Mouse (Mus musculus) hindbrain, embryonic 11.5 days (tissue): Measurements from ENCODE around the gene Arhgef28. TPM values are rescaled to one million over a fixed set of nuclear protein-coding genes. Genes with fewer than 3 reads are reported as not detected.

ENCODE experiments used
- ATAC-seq: fragments of 200-750 bp; cut with Nextera tagmentation; 2 replicates; pipeline ENCODE4 v1.8.0; 2017; ENCODE audit warnings: mild to moderate bottlenecking, moderate TSS enrichment, moderate library complexity; ENCODE audit not compliant: low FRiP score
- DNase-seq: peaks from one replicate; pipeline ENCODE4 v3.0.0-alpha.2; 2015; ENCODE audit warnings: low spot score
- H3K27ac ChIP-seq: fragments of 300-500 bp; sonication (generic); 2 replicates; pipeline ENCODE4 v1.5.1; 2014; ENCODE audit warnings: mild to moderate bottlenecking, low read depth, low read length
- H3K27me3 ChIP-seq: fragments of 300-500 bp; sonication (generic); 2 replicates; pipeline ENCODE4 v1.6.1; 2014; ENCODE audit warnings: mild to moderate bottlenecking, low read length, moderate library complexity, mixed read lengths; ENCODE audit not compliant: control insufficient read depth, insufficient read depth
- H3K36me3 ChIP-seq: fragments of 300-500 bp; sonication (generic); 2 replicates; pipeline ENCODE4 v1.6.1; 2014; ENCODE audit warnings: mild to moderate bottlenecking, low read length, moderate library complexity, mixed read lengths; ENCODE audit not compliant: control insufficient read depth, insufficient read depth
- H3K4me1 ChIP-seq: fragments of 300-500 bp; sonication (generic); replicated peaks from 2 replicates; pipeline ENCODE4 v1.6.1; 2014; ENCODE audit warnings: low read length, mixed read lengths; ENCODE audit not compliant: control insufficient read depth, insufficient read depth
- H3K4me2 ChIP-seq: fragments of 300-500 bp; sonication (generic); replicated peaks from 2 replicates; pipeline ENCODE4 v1.6.1; 2014; ENCODE audit warnings: mild to moderate bottlenecking, low read depth, low read length
- H3K4me3 ChIP-seq: fragments of 300-500 bp; sonication (generic); 2 replicates; pipeline ENCODE4 v1.5.1; 2014; ENCODE audit warnings: low read depth, low read length
- H3K9ac ChIP-seq: fragments of 300-500 bp; sonication (generic); 2 replicates; pipeline ENCODE4 v1.6.1; 2014; ENCODE audit warnings: low read depth, low read length
- H3K9me3 ChIP-seq: fragments of 300-500 bp; sonication (generic); 2 replicates; pipeline ENCODE4 v1.6.1; 2016; ENCODE audit warnings: low read length; ENCODE audit not compliant: control insufficient read depth
- WGBS: fragments of 180-500 bp; shearing (Covaris S2); extraction: QIAGEN DNeasy Blood & Tissue Kit; methylation state at CpG from one replicate; pipeline ENCODE4 v1.1.7; 2014; 5-methylcytosine and 5-hydroxymethylcytosine counted together
- polyA plus RNA-seq: library from polyadenylated mRNA; unstranded; fragments of >200 nt; fragmentation: Nextera tagmentation; extraction: Ambion mirVana; gene quantifications from 2 replicates; pipeline ENCODE4 v1.2.1, GENCODE M21; 2014

Arhgef28 gene
- polyA plus RNA-seq, 1 experiment from 2014 or later, result 11.8 TPM

DNA sequence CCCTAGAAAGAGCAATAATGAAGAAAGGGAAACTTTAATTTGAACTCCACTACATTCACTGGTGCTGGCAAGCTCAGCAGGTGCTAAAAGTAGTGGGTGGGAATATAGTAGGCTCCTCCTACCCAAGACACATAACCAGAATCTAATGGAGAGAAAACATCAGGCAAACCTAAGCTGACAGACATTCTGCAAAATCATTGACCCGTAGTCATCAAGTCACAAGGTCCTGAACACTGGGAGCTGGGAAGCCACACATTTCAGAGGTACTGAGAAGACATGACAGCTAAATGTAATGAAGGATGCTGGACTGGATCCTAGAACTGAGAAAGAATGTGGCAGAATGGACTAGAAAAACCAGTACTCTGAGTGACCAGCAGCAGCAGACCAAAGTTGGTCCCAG, 24.3 kb upstream of the Arhgef28 start:
- Histone ChIP-seq H3K9ac (no peak overlapping the region), H3K9me3 (no peaks in the 10 kb centered on the region), H3K27me3 (no peaks in the 10 kb centered on the region), H3K4me3 (no peak overlapping the region), H3K4me1 (no peaks in the 10 kb centered on the region), H3K4me2 (no peak overlapping the region), H3K36me3 (no peaks in the 10 kb centered on the region), H3K27ac (no peak overlapping the region)
- ATAC-seq, result no peak
- no peak for DNase-seq
- 91% methylated on average over 1 of the region's 1 CpGs for WGBS

DNA sequence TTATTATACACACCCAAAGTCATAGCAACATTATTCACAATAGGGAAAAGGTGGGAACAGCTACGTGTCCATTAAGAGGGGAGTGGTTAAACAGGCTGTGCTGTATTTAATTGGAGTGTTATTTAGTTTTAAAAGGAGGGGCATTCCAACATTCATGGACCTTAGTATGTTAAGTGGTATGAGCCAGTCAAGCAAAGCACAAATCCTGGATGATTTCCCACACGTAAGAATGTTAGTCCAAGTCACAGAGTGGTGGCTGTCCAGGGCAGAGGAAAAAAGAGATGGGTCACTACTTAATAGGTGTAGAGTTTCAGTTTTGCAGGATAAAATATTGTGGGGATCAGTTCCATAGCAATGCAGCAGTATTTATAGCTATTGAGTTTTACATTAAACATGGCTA, 20.0 kb upstream of the Arhgef28 start:
- Histone ChIP-seq H3K4me3 (no peak overlapping the region), H3K27me3 (no peaks in the 10 kb centered on the region), H3K9ac (no peak overlapping the region), H3K4me2 (no peak overlapping the region), H3K9me3 (no peaks in the 10 kb centered on the region), H3K4me1 (no peaks in the 10 kb centered on the region), H3K27ac (no peak overlapping the region), H3K36me3 (no peaks in the 10 kb centered on the region)
- WGBS, result 76% methylated on average over 2 of the region's 2 CpGs
- ATAC-seq (no peak), DNase-seq (no peak)

DNA sequence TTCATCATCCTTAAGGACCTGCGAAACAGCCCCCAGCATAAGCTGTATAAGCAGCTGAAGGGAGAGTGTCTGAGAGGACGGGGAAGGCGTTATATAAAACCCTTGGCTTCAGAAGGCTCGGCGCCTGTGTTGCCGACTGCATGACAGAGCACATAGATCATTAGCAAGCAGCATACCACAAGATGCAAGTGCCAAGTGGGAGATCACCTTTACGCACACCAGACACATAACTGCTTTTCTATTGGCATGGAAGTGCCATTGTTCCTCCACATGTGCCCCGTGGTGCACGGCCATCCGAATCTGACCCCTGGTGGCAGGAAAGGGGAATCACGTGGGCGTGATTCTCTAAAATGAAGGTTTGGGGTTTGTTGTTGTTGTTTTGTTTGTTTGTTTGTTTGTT, 16.6 kb upstream of the Arhgef28 start:
- H3K4me2 ChIP-seq, result no peak overlapping the region
- ATAC-seq, result peak; percentile 53; the same call in 1 of the 2 replicates
- no peak overlapping the region for H3K27ac ChIP-seq

DNA sequence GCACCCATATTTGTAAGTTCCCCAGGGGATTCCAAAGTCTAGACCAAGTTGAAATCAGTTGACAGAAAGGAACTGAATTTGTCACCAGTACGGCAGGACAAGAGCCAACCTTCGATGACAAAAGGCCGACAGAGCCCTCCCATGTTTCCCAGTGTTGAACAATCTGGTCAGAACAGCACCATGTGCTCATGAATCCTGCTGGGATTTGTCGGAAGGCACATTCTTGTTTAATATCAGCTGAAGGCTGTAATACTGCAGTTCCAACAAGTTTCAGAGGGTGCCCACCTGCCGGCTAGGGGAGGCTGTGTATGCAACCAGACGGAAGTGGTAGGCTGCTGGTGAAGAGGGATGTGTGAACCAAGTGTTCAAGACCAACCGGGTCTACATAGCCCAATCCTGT, 3.9 kb upstream of the Arhgef28 start:
- no peak overlapping the region for H3K27ac ChIP-seq
- H3K4me3 ChIP-seq, result no peak overlapping the region
- peaks cover 6% of the 10 kb centered on the region; the same call in 1 of the 2 replicates for H3K4me1 ChIP-seq
- no peaks in the 10 kb centered on the region for H3K36me3 ChIP-seq
- WGBS, result 85% methylated on average over 7 of the region's 7 CpGs
- DNase-seq (no peak), ATAC-seq (no peak)
- no peaks in the 10 kb centered on the region for H3K9me3 ChIP-seq
- no peak overlapping the region for H3K4me2 ChIP-seq
- no peak overlapping the region for H3K9ac ChIP-seq
- H3K27me3 ChIP-seq, result no peaks in the 10 kb centered on the region

More for the DNA sequence above, 16.6 kb upstream of the Arhgef28 start:
- Histone ChIP-seq H3K9me3 (no peaks in the 10 kb centered on the region), H3K4me3 (no peak overlapping the region), H3K4me1 (no peaks in the 10 kb centered on the region), H3K9ac (no peak overlapping the region), H3K36me3 (no peaks in the 10 kb centered on the region), H3K27me3 (no peaks in the 10 kb centered on the region)
- peak; percentile 65 for DNase-seq
- WGBS, result 42% methylated on average over 12 of the region's 12 CpGs

DNA sequence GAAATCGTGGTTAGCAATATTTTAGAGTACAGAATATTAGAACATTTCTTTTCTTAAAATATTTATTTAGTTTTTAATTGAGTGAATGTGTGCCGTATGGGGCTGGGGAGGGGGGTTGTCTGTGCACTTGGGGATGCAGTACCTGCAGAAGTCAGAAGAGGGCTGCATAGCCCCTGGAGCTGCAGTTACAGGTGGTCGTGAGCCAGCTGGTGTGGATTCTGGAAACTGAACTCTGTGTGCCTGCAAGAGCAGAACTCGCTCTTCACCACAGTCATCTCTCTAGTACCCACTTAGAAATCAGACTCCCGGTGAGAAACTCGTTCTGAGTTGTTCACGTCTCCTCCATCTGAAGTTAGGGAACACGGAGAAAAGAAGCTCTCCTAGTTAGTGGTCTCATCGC, 2.6 kb upstream of the Arhgef28 start:
- Histone ChIP-seq H3K27me3 (no peaks in the 10 kb centered on the region), H3K27ac (no peak overlapping the region), H3K9ac (no peak overlapping the region), H3K4me2 (no peak overlapping the region), H3K36me3 (no peaks in the 10 kb centered on the region), H3K9me3 (no peaks in the 10 kb centered on the region), H3K4me3 (no peak overlapping the region), H3K4me1 (peaks cover 7% of the 10 kb centered on the region; the same call in 1 of the 2 replicates)
- DNase-seq, result peak; percentile 52
- ATAC-seq, result no peak
- WGBS, result 48% methylated on average over 9 of the region's 9 CpGs

DNA sequence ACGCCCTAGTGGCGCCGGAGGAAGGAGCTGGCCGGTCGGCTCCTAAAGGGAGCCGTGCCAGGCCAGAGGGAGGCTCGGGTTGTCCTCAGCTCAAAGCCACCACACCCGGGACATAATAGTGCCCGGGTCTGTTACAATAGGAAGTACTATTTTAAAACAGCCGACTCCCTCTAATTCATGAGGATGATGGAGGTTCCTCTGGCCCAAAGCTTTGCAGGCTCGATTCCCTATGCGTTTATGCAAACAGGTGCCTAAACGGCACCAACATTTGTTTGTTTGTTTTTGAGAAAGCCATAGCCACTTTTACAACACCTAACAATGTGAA, 269 bp upstream of the Arhgef28 start:
- peak overlapping the region; percentile 65; the same call in 1 of the 2 replicates for H3K27ac ChIP-seq
- peak overlapping the region; percentile 63 for H3K4me3 ChIP-seq
- peak overlapping the region; percentile 98 for H3K4me2 ChIP-seq
- 2% methylated on average over 13 of the region's 13 CpGs for WGBS
- no peaks in the 10 kb centered on the region for H3K9me3 ChIP-seq
- H3K36me3 ChIP-seq, result no peaks in the 10 kb centered on the region
- no peak; the same call in none of the 2 replicates for ATAC-seq
- no peak for DNase-seq
- no peaks in the 10 kb centered on the region for H3K27me3 ChIP-seq
- H3K9ac ChIP-seq, result peak overlapping the region; percentile 62
- H3K4me1 ChIP-seq, result peaks cover 7% of the 10 kb centered on the region; the same call in 1 of the 2 replicates

DNA sequence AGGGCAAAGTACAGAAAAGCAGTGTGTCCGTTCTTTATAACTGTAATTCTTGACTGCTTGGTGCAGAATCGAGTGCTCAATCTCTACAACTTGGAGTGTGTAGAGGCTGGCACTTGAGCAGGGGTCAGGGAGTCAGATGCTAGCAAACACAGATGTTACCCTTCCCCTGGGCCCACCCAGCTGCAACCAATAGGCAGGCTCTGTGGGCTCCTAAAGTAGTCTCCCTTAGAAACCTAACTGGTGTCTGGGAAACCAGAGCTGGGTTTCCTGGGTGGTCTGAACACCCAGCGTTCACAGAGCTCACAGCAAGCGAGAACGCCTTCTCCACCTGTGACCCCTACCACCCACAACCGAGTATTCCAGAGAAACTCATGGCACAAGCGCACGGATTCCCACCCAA, 1.1 kb downstream of the Arhgef28 start:
- peak overlapping the region; percentile 63 for H3K4me3 ChIP-seq
- 21% methylated on average over 8 of the region's 8 CpGs for WGBS
- peak overlapping the region; percentile 98 for H3K4me2 ChIP-seq
- H3K9me3 ChIP-seq, result no peaks in the 10 kb centered on the region
- peak; percentile 50 for DNase-seq
- H3K9ac ChIP-seq, result no peak overlapping the region
- H3K4me1 ChIP-seq, result peaks cover 7% of the 10 kb centered on the region; the same call in 1 of the 2 replicates
- H3K27me3 ChIP-seq, result no peaks in the 10 kb centered on the region
- no peak overlapping the region for H3K27ac ChIP-seq
- H3K36me3 ChIP-seq, result no peaks in the 10 kb centered on the region
- ATAC-seq, result peak; percentile 46; the same call in 1 of the 2 replicates

DNA sequence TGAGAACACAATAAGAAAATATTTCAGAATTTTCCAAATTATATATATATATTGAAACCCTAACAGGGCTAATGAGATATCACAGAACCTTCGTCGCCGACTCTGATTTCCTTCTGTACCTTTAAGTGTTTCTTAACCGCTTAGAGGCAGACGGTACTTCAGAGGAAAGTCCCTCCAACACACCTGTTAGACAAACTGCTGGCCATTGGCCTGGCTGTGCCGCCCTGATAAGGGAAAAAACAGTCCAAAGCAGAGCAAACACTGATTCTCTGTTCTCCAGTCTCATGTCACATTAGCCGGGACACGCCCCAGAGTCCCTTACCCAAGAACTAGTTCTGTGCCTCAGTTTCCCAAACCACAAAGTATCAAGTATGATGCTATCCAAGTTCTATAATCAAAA, 1.9 kb downstream of the Arhgef28 start:
- Histone ChIP-seq H3K9me3 (no peaks in the 10 kb centered on the region), H3K4me3 (no peak overlapping the region), H3K27me3 (no peaks in the 10 kb centered on the region), H3K27ac (no peak overlapping the region), H3K4me1 (peaks cover 7% of the 10 kb centered on the region; the same call in 1 of the 2 replicates), H3K9ac (no peak overlapping the region), H3K36me3 (no peaks in the 10 kb centered on the region), H3K4me2 (no peak overlapping the region)
- ATAC-seq, result no peak
- 89% methylated on average over 8 of the region's 8 CpGs for WGBS
- no peak for DNase-seq

DNA sequence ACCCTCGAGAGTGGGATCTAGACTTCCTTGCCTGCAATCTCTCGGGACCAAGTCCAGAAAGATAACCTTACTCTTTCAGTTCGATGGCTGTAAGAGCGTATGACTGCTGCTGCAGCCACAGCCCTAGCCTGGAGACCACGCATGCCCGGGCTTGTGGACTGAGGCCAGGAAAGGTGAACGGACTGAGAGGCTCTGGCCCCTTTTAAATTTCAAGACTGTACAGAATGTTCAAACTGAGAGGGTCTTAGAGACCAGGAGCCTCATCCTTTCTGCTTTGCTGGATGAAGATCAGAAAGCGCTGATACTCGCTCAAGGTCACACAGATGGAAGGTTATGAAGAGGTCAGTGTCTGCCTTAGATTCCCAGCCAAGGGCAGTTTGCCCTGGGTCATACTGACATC, 4.8 kb downstream of the Arhgef28 start:
- 62% methylated on average over 9 of the region's 9 CpGs for WGBS
- H3K9ac ChIP-seq, result no peak overlapping the region
- DNase-seq, result no peak

More for the DNA sequence above, 4.8 kb downstream of the Arhgef28 start:
- no peak overlapping the region for H3K4me3 ChIP-seq
- no peaks in the 10 kb centered on the region for H3K9me3 ChIP-seq
- H3K27me3 ChIP-seq, result no peaks in the 10 kb centered on the region
- H3K36me3 ChIP-seq, result no peaks in the 10 kb centered on the region
- peaks cover 7% of the 10 kb centered on the region; the same call in 1 of the 2 replicates for H3K4me1 ChIP-seq
- H3K27ac ChIP-seq, result no peak overlapping the region
- no peak for ATAC-seq
- no peak overlapping the region for H3K4me2 ChIP-seq
